Mouse (Mus musculus) hindbrain, embryonic 14.5 days (tissue): Measurements from ENCODE around the gene Ndufb2. TPM values are rescaled to one million over a fixed set of nuclear protein-coding genes. Genes with fewer than 3 reads are reported as not detected.

Experiments used
- ATAC-seq: fragments of 200-750 bp; cut with Nextera tagmentation; 2 replicates; pipeline ENCODE4 v1.8.0; 2017; ENCODE audit warnings: moderate number of reproducible peaks, mild to moderate bottlenecking, moderate TSS enrichment, moderate library complexity; ENCODE audit not compliant: low FRiP score
- DNase-seq: peaks from one replicate; pipeline ENCODE4 v3.0.0-alpha.2; 2015; ENCODE audit warnings: low spot score
- H3K27ac ChIP-seq: fragments of 300-500 bp; sonication (generic); 2 replicates; pipeline ENCODE4 v1.5.1; 2014; ENCODE audit warnings: mild to moderate bottlenecking, moderate library complexity
- H3K27me3 ChIP-seq: fragments of 300-500 bp; sonication (generic); 2 replicates; pipeline ENCODE4 v1.6.1; 2014; ENCODE audit warnings: mild to moderate bottlenecking, low read length, mixed read lengths; ENCODE audit not compliant: control insufficient read depth, insufficient read depth
- H3K36me3 ChIP-seq: fragments of 300-500 bp; sonication (generic); replicated peaks from 2 replicates; pipeline ENCODE4 v1.6.1; 2014; ENCODE audit not compliant: control insufficient read depth, insufficient read depth
- H3K4me1 ChIP-seq: fragments of 300-500 bp; sonication (generic); replicated peaks from 2 replicates; pipeline ENCODE4 v1.6.1; 2014; ENCODE audit warnings: antibody characterized with exemption, low read length, mixed read lengths; ENCODE audit not compliant: control insufficient read depth, insufficient read depth
- H3K4me2 ChIP-seq: fragments of 300-500 bp; sonication (generic); replicated peaks from 2 replicates; pipeline ENCODE4 v1.6.1; 2014; ENCODE audit warnings: mild to moderate bottlenecking, moderate library complexity
- H3K4me3 ChIP-seq: fragments of 300-500 bp; sonication (generic); replicated peaks from 2 replicates; pipeline ENCODE4 v1.5.1; 2014; ENCODE audit warnings: mild to moderate bottlenecking, low read length
- H3K9ac ChIP-seq: fragments of 300-500 bp; sonication (generic); 2 replicates; pipeline ENCODE4 v1.6.1; 2014
- H3K9me3 ChIP-seq: fragments of 300-500 bp; sonication (generic); 2 replicates; pipeline ENCODE4 v1.6.1; 2016; ENCODE audit warnings: low read length; ENCODE audit not compliant: control insufficient read depth
- WGBS: fragments of 180-500 bp; shearing (Covaris S2); extraction: QIAGEN DNeasy Blood & Tissue Kit; methylation state at CpG from one replicate; pipeline ENCODE4 v1.1.7; 2014; 5-methylcytosine and 5-hydroxymethylcytosine counted together
- polyA plus RNA-seq: library from polyadenylated mRNA; unstranded; fragments of >200 nt; fragmentation: Nextera tagmentation; extraction: Ambion mirVana; gene quantifications from 2 replicates; pipeline ENCODE4 v1.2.1, GENCODE M21; 2014

The Ndufb2 gene
- polyA plus RNA-seq, 1 experiment from 2014 or later = 566 TPM

- Histone ChIP-seq H3K4me2 (peak overlapping the region; percentile 75), H3K36me3 (0 out of 2 replicates have a peak, but pooled peaks cover 3% of the 10 kb centered on the region), H3K4me1 (peaks cover 38% of the 10 kb centered on the region), H3K9ac (peak overlapping the region; percentile 91), H3K9me3 (no peaks in the 10 kb centered on the region), H3K4me3 (peak overlapping the region; percentile 87), H3K27ac (peak overlapping the region; percentile 94), H3K27me3 (no peaks in the 10 kb centered on the region)
- DNase-seq = peak; percentile 48
- WGBS = 0% methylated on average over 50 of the region's 54 CpGs
- peak; percentile 69 for ATAC-seq
Measured at GRCm38 (mm10) chr6:39556900-39557659, 35.3 kb upstream of the Ndufb2 start.

- H3K27ac ChIP-seq = peak within 1 kb of the TSS; percentile 94
- no peaks in the 10 kb centered on the region for H3K36me3 ChIP-seq
- ATAC-seq = peak; percentile 95
- peak within 1 kb of the TSS; percentile 91 for H3K9ac ChIP-seq
- H3K4me1 ChIP-seq = peaks cover 33% of the 10 kb centered on the region
- H3K4me2 ChIP-seq = peak within 1 kb of the TSS; percentile 75
- peak; percentile 89 for DNase-seq
- peak within 1 kb of the TSS; percentile 87 for H3K4me3 ChIP-seq
- WGBS = under 1% methylated on average over 39 of the region's 50 CpGs
- H3K27me3 ChIP-seq = no peaks in the 10 kb centered on the region
- H3K9me3 ChIP-seq = no peaks in the 10 kb centered on the region
Measured at GRCm38 (mm10) chr6:39557723-39558261, 34.6 kb upstream of the Ndufb2 start, which contains the start of gene Dennd2a. TSS of gene Dennd2a (minus strand) at chr6:39557867.

- Histone ChIP-seq H3K4me2 (no peak overlapping the region), H3K4me3 (no peak overlapping the region), H3K27me3 (no peaks in the 10 kb centered on the region), H3K4me1 (peaks cover 32% of the 10 kb centered on the region), H3K9ac (no peak overlapping the region), H3K27ac (peak overlapping the region; percentile 17), H3K36me3 (no peaks in the 10 kb centered on the region), H3K9me3 (no peaks in the 10 kb centered on the region)
- WGBS = 43% methylated on average over 6 of the region's 6 CpGs
- ATAC-seq = no peak
- DNase-seq = no peak
Measured at GRCm38 (mm10) chr6:39559276-39559939, 33.0 kb upstream of the Ndufb2 start.

- Histone ChIP-seq H3K4me2 (peak overlapping the region; percentile 33), H3K9me3 (no peaks in the 10 kb centered on the region), H3K27ac (no peak overlapping the region), H3K9ac (no peak overlapping the region), H3K4me3 (no peak overlapping the region), H3K27me3 (no peaks in the 10 kb centered on the region), H3K4me1 (peaks cover 11% of the 10 kb centered on the region; the same call in 1 of the 2 replicates), H3K36me3 (no peaks in the 10 kb centered on the region)
- 21% methylated on average over 23 of the region's 23 CpGs for WGBS
- DNase-seq = peak; percentile 94
- peak; percentile 62; the same call in 1 of the 2 replicates for ATAC-seq
Measured at GRCm38 (mm10) chr6:39562166-39563015, 30.0 kb upstream of the Ndufb2 start.

GRCm38 (mm10) chr6:39567528-39567927 lies 24.8 kb upstream of the Ndufb2 start:
- no peak overlapping the region for H3K4me3 ChIP-seq
- no peaks in the 10 kb centered on the region for H3K9me3 ChIP-seq
- H3K9ac ChIP-seq = no peak overlapping the region
- no peaks in the 10 kb centered on the region for H3K36me3 ChIP-seq
- no peak overlapping the region for H3K27ac ChIP-seq
- DNase-seq = peak; percentile 70
- H3K27me3 ChIP-seq = no peaks in the 10 kb centered on the region
- 14% methylated on average over 5 of the region's 5 CpGs for WGBS
- H3K4me2 ChIP-seq = no peak overlapping the region
- H3K4me1 ChIP-seq = no peaks in the 10 kb centered on the region
- no peak for ATAC-seq

GRCm38 (mm10) chr6:39570426-39570825 lies 21.9 kb upstream of the Ndufb2 start:
- H3K4me2 ChIP-seq = no peak overlapping the region
- no peaks in the 10 kb centered on the region for H3K9me3 ChIP-seq
- DNase-seq (no peak), ATAC-seq (no peak)
- no peak overlapping the region for H3K27ac ChIP-seq
- no peak overlapping the region for H3K4me3 ChIP-seq
- H3K4me1 ChIP-seq = peaks cover 11% of the 10 kb centered on the region
- 81% methylated on average over 3 of the region's 3 CpGs for WGBS
- no peaks in the 10 kb centered on the region for H3K36me3 ChIP-seq
- no peak overlapping the region for H3K9ac ChIP-seq
- no peaks in the 10 kb centered on the region for H3K27me3 ChIP-seq

GRCm38 (mm10) chr6:39573791-39574554 lies 18.4 kb upstream of the Ndufb2 start, which contains the start of gene Adck2:
TSS of gene Adck2 (plus strand) at chr6:39573873.
- Histone ChIP-seq H3K4me3 (peak within 1 kb of the TSS; percentile 80), H3K27ac (peak within 1 kb of the TSS; percentile 96), H3K9ac (peak within 1 kb of the TSS; percentile 91), H3K4me2 (peak within 1 kb of the TSS; percentile 80), H3K27me3 (no peaks in the 10 kb centered on the region), H3K4me1 (peaks cover 11% of the 10 kb centered on the region), H3K36me3 (peaks cover 11% of the 10 kb centered on the region), H3K9me3 (no peaks in the 10 kb centered on the region)
- ATAC-seq (peak; percentile 95), DNase-seq (peak; percentile 82)
- WGBS = under 1% methylated on average over 49 of the region's 49 CpGs

- ATAC-seq = peak; percentile 35
- no peaks in the 10 kb centered on the region for H3K9me3 ChIP-seq
- peak overlapping the region; percentile 96 for H3K27ac ChIP-seq
- H3K4me3 ChIP-seq = peak overlapping the region; percentile 80
- 21% methylated on average over 10 of the region's 10 CpGs for WGBS
- peaks cover 16% of the 10 kb centered on the region for H3K36me3 ChIP-seq
- H3K9ac ChIP-seq = peak overlapping the region; percentile 91
- peak overlapping the region; percentile 80 for H3K4me2 ChIP-seq
- no peak for DNase-seq
- H3K4me1 ChIP-seq = peaks cover 11% of the 10 kb centered on the region
- no peaks in the 10 kb centered on the region for H3K27me3 ChIP-seq
Measured at GRCm38 (mm10) chr6:39574555-39574869, 17.9 kb upstream of the Ndufb2 start.
